Mouse (Mus musculus): ENCODE measurements around the gene Ocln. TPM values are rescaled to one million over a fixed set of nuclear protein-coding genes. Genes with fewer than 3 reads are reported as not detected.
"Not testable (repeated sequence)": the region's sequence is repeated elsewhere in the genome, so short reads cannot be mapped to it uniquely, and the experiment has no call there.

Gene Ocln
- polyA plus RNA-seq, 1 experiment from 2014 or later = 10.9 TPM

DNA sequence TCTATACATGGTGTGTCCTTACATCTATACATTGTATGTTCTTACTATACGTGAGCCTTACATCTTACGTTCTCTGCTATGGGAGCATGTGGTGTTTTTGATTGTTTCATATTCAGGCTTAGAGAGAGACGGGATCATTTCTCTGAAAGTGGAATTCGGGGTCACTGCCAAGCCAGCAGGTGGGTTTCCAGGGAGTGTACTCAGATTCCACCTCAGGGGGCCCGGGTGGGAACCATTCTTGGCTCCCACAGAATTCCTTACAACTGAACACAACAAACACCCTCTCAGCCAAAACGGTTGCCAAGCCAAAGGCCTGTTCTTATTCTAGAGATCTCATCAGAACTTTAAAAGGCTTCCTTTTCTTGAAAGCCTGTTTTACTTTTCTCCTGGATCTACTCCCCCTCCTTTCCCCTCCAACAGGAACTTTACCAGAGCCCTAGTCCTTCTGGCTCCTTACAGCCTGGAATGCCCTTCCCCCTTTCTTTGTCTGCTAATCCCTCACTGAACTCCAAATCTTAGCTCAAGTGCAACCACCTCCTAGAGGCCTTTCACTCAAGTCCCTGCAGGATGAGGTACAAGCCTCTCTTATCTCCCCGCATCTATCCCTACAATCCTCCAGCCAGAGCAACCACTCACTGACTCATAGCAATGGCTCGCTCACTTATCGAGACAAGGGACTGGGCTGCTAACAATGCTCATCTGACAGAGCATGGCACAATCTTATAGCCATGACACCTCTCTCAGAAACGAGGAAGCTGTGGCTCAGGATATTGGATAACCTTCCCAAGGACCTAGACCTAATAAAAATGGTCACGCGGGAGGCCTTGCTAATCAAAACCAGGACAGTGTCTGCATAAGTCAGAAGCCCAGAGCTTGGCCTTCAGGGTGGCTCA, 36.1 kb downstream of the Ocln start:
- H3K27ac ChIP-seq (replicated peaks) = peak overlapping the region; percentile 42; the same call in 1 of the 2 replicates
- 54% methylated on average over 12 of the region's 12 CpGs for WGBS

DNA sequence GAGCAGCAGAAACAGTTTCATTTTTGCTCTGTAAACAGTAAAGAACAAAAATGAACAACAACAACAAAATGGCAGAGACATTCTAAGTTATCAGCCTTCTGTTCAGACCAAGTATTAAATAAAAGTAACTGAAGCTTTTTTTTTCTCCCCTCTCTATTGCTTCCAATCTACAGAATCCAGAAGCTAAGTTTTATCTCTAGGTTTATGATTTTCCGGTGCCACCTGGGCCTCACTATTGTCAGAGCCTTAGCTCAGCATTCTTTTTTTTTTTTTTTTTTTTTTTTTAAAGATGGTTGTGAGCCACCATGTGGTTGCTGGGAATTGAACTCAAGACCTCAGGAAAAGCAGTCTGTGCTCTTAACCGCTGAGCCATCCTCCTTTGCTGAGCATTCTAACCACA, 39.7 kb downstream of the Ocln start:
- no peaks in the 10 kb centered on the region for H3K27me3 ChIP-seq
- WGBS = 84% methylated on average over 2 of the region's 2 CpGs
- H3K4me3 ChIP-seq = no peak overlapping the region
- no peak overlapping the region for H3K27ac ChIP-seq (replicated peaks)
- H3K36me3 ChIP-seq = no peaks in the 10 kb centered on the region
- ATAC-seq (ENCODE audit: low FRiP score, low read depth) = no peak
- H3K4me2 ChIP-seq = no peak overlapping the region
- H3K4me1 ChIP-seq (replicated peaks) = no peaks in the 10 kb centered on the region
- H3K9me3 ChIP-seq = no peaks in the 10 kb centered on the region
- no peak overlapping the region for H3K9ac ChIP-seq

More for the DNA sequence above, 36.1 kb downstream of the Ocln start:
- no peak; the same call in 1 of the 2 replicates for ATAC-seq (ENCODE audit: low FRiP score, low read depth)
- Histone ChIP-seq H3K36me3 (no peaks in the 10 kb centered on the region), H3K4me2 (no peak overlapping the region), H3K4me3 (no peak overlapping the region), H3K27me3 (no peaks in the 10 kb centered on the region), H3K4me1 (replicated peaks) (no peaks in the 10 kb centered on the region), H3K9me3 (no peaks in the 10 kb centered on the region), H3K9ac (no peak overlapping the region)

DNA sequence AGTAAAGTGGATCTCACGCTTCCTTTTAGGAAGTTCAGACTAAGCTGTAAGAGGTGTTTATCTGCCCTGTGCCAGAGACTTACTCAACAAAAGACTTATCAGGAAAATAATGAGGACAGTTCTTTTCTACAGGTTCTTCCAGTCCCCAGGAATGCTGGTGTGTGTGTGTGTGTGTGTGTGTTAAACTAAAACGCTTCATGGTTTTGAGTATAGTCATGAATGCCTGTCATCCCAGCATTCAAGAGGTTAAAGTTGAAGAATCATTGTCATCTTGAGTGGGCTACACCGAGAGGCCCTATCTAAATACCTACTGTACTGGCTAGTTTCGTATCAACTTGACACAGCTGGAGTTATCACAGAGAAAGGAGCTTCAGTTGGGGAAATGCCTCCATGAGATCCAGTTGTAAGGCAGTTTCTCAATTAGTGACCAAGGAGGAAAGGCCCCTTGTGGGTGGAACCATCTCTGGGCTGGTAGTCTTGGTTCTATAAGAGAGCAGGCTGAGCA, 40.6 kb downstream of the Ocln start:
- 83% methylated on average over 4 of the region's 4 CpGs for WGBS
- Histone ChIP-seq H3K9me3 (no peaks in the 10 kb centered on the region), H3K4me1 (replicated peaks) (no peaks in the 10 kb centered on the region), H3K4me3 (no peak overlapping the region), H3K27me3 (no peaks in the 10 kb centered on the region), H3K9ac (no peak overlapping the region), H3K27ac (replicated peaks) (no peak overlapping the region), H3K4me2 (no peak overlapping the region), H3K36me3 (no peaks in the 10 kb centered on the region)
- no peak for ATAC-seq (ENCODE audit: low FRiP score, low read depth)

DNA sequence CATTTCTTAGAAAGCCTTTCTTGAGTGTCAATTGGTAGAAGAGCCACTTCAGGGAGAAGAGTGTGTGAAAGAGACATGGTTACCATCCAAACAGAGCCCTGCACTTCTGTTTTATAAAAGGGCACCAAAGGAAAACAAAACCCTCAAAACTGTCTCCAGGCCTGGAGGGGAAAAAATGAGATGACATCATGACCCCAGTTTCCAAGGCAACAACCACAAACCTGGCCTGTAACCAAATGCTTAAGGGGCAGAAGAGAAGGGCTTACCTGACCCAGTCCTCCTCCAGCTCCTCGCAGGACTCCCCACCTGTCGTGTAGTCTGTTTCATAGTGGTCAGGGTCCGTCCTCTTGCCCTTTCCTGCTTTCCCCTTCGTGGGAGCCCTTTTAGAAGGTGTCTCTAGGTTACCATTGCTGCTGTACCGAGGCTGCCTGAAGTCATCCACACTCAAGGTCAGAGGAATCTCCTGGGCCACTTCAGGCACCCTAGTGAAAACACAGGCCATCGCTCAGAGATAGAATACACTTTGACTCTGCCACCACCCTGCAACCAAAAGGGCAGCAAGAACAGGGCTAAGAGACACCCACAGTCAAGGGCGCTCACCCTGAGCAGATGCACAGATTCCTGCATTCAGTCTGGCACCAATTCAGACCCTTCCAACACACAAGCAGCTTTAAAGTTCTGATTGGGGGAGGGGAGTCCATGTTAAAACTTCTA, 41.2 kb downstream of the Ocln start:
- no peaks in the 10 kb centered on the region for H3K9me3 ChIP-seq
- H3K4me2 ChIP-seq = no peak overlapping the region
- WGBS = 87% methylated on average over 7 of the region's 7 CpGs
- no peak for ATAC-seq (ENCODE audit: low FRiP score, low read depth)
- H3K36me3 ChIP-seq = no peaks in the 10 kb centered on the region
- H3K27me3 ChIP-seq = no peaks in the 10 kb centered on the region
- H3K4me3 ChIP-seq = no peak overlapping the region
- H3K27ac ChIP-seq (replicated peaks) = no peak overlapping the region
- H3K4me1 ChIP-seq (replicated peaks) = no peaks in the 10 kb centered on the region
- no peak overlapping the region for H3K9ac ChIP-seq

DNA sequence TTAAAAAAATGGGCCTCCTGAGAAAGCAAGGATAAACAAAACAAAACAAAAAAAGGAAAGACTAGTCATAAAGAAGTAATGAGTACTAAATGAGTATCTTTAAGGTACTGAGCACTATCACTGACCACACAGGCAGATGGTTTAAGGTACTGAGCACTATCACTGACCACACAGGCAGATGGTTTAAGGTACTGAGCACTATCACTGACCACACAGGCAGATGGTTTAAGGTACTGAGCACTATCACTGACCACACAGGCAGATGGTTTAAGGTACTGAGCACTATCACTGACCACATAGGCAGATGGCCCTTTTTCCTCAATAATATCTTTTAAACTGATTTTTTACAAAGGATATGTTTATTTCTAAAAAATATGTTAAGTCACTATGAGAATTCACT, 52.9 kb downstream of the Ocln start:
- not testable (repeated sequence) for H3K4me3 ChIP-seq; H3K4me2 ChIP-seq; H3K27ac ChIP-seq (replicated peaks); H3K36me3 ChIP-seq; H3K4me1 ChIP-seq (replicated peaks); ATAC-seq (ENCODE audit: low FRiP score, low read depth); H3K9ac ChIP-seq; H3K27me3 ChIP-seq; H3K9me3 ChIP-seq

DNA sequence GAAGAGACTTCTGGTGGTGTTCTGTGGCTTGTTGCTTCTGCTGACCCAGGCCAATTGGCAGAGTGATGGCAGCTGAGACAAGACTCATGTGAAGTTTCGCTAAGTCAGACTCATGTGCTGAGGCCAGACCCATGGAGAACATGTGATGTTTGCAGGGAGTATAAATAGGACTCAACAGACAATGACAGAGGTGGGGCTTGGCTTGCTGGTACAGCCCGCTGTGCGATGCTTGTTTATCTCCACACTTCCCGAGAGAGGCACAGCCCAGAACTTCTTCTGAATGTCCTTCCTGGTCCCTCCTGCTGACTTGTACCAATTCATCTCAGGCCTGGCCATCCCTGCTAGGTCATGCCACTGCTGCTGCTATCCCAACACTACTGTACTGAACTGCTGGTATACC, 57.2 kb downstream of the Ocln start:
- no peak overlapping the region for H3K27ac ChIP-seq (replicated peaks)
- H3K9me3 ChIP-seq = no peaks in the 10 kb centered on the region
- H3K4me1 ChIP-seq (replicated peaks) = peaks cover 15% of the 10 kb centered on the region
- H3K4me2 ChIP-seq = no peak overlapping the region
- no peak overlapping the region for H3K4me3 ChIP-seq
- no peaks in the 10 kb centered on the region for H3K36me3 ChIP-seq
- H3K9ac ChIP-seq = no peak overlapping the region
- WGBS = 95% methylated on average over 4 of the region's 4 CpGs
- no peak for ATAC-seq (ENCODE audit: low FRiP score, low read depth)
- H3K27me3 ChIP-seq = no peaks in the 10 kb centered on the region

DNA sequence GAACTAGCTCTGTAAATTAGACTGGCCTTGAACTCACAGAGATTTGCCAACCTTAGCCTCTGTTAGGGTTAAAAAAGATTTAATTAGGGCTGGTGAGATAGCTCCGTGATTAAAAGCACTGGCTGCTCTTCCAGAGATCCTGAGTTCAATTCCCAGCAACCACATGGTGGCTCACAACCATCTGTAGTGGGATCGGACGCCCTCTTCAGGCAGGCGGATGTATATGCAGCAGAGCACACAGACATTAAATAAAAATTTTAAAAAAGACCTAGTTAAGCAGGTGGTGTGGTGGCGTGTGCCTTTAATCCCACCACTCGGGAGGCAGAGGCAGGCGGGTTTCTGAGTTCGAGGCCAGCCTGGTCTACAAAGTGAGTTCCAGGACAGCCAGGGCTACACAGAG, 58.1 kb downstream of the Ocln start:
- not testable (repeated sequence) for H3K4me3 ChIP-seq; H3K9ac ChIP-seq; H3K36me3 ChIP-seq; ATAC-seq (ENCODE audit: low FRiP score, low read depth); H3K9me3 ChIP-seq; H3K4me2 ChIP-seq; H3K27me3 ChIP-seq; H3K27ac ChIP-seq (replicated peaks)
- H3K4me1 ChIP-seq (replicated peaks) = peaks cover 15% of the 10 kb centered on the region
- WGBS = 61% methylated on average over 8 of the region's 8 CpGs

DNA sequence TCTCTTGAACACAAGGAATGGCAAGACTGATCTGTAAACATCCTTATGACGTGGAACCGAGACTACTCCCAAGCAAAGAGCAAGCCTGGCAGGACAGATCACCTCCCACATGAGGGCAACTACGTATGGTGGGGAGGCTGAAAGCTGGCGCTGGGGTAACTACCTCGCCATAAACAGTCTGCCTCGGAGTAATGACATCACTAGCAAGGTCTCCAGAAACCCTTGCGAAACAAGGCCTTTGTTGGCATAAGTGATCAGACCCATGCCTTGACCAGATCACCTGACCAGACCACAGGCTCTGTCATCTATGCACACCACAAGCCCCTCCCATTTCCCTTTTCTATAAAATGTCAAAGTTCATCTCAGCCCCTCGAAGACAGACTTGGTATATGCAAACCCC, 59.2 kb downstream of the Ocln start:
- 88% methylated on average over 8 of the region's 8 CpGs for WGBS
- H3K27ac ChIP-seq (replicated peaks) = no peak overlapping the region
- no peak overlapping the region for H3K4me3 ChIP-seq
- no peaks in the 10 kb centered on the region for H3K27me3 ChIP-seq
- H3K4me2 ChIP-seq = no peak overlapping the region
- H3K9me3 ChIP-seq = no peaks in the 10 kb centered on the region
- no peak overlapping the region for H3K9ac ChIP-seq
- peaks cover 15% of the 10 kb centered on the region for H3K4me1 ChIP-seq (replicated peaks)
- peaks cover 9% of the 10 kb centered on the region for H3K36me3 ChIP-seq
- no peak for ATAC-seq (ENCODE audit: low FRiP score, low read depth)

DNA sequence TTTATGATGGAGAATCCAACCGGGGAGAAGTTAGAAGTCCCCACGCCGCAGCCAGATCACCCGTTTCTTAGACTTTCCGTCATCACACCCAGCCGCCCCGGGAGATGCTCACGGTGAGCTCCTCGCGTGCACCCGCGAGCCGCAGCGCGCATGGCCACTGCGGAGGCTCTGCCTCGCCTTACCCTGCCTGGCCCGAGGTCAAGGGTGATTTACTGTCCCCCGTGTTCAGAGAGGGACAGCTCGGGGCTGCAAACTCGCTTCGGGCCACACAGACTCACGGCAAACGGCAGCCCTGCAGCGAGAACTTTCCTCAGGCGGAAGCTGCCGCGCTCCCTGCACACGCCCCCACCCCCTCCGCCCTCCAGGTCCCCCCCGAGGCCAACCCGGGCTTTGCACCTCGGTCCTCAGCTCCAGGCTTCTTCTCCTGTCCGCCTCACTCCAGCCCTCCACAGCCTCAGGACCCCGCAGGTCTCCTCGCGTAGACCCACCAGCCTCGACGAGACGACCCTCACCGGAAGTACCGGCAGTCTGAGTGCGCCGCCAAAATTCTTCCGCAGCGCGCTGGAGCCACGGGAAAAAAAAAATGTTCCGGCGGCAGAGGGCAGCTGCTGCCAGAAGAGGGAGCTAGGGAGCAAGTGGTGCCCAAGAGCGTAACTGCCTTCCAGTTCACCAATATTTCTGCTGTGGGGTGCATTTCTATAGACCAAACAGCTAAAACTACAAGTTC, 60.3 kb downstream of the Ocln start, which contains the start of gene Gtf2h2:
Gtf2h2 (minus strand) TSS at position 519 of the 727 bp plus-strand sequence.
- Histone ChIP-seq H3K4me3 (peak within 1 kb of the TSS; percentile 96), H3K9ac (peak within 1 kb of the TSS; percentile 81), H3K4me1 (replicated peaks) (peaks cover 15% of the 10 kb centered on the region), H3K27ac (replicated peaks) (peak within 1 kb of the TSS; percentile 88), H3K27me3 (no peaks in the 10 kb centered on the region), H3K36me3 (peaks cover 20% of the 10 kb centered on the region), H3K9me3 (no peaks in the 10 kb centered on the region), H3K4me2 (peak within 1 kb of the TSS; percentile 79)
- WGBS = under 1% methylated on average over 51 of the region's 51 CpGs
- ATAC-seq (ENCODE audit: low FRiP score, low read depth) = peak; percentile 93

DNA sequence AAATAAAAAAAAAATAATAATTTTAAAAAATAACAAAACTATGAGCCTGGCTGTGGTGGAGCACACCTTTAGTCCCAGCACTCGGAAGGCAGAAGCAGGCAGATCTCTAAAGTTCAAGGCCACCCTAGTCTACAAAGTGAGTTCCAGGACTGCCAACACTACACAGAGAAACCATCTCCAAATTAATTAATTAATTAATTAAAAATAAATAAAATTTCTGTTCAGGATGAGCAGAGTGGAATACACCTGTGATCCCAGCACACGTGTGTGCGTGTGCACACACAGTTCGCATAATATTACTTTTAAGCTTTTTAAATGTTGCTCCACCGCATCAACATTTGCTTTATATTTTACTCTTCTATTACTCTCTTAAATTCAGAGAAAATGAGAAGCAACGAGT, 60.9 kb downstream of the Ocln start:
- Histone ChIP-seq H3K36me3 (peaks cover 26% of the 10 kb centered on the region), H3K4me2 (peak overlapping the region; percentile 79), H3K4me1 (replicated peaks) (peaks cover 15% of the 10 kb centered on the region), H3K9ac (peak overlapping the region; percentile 81), H3K4me3 (peak overlapping the region; percentile 96), H3K27me3 (no peaks in the 10 kb centered on the region), H3K27ac (replicated peaks) (0 out of 2 replicates have a peak overlapping the region, but pooled peaks have one; percentile 88), H3K9me3 (no peaks in the 10 kb centered on the region)
- 17% methylated on average over 6 of the region's 6 CpGs for WGBS
- no peak for ATAC-seq (ENCODE audit: low FRiP score, low read depth)

DNA sequence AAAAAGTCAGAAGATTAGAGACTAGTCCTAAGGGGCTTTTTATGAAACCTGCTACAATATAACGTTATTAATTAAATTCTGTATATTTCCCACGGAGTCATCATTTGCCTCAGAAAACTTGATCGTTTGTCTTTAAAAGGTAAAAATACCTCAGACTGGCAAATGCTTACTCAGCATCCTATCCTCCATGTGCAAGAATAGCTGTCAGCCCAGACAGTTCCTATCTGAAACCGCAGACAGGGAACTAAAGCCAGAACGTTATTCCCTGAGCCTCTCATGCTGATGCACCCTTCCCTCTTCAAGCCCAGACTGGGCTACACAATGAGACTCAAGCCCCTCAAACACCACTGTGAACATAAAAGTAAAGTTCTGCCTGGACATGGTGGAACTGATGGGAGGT, 62.1 kb downstream of the Ocln start:
- Histone ChIP-seq H3K27me3 (no peaks in the 10 kb centered on the region), H3K27ac (replicated peaks) (no peak overlapping the region), H3K36me3 (peaks cover 31% of the 10 kb centered on the region), H3K4me1 (replicated peaks) (peaks cover 15% of the 10 kb centered on the region), H3K9me3 (no peaks in the 10 kb centered on the region), H3K4me2 (no peak overlapping the region), H3K4me3 (no peak overlapping the region), H3K9ac (no peak overlapping the region)
- no peak for ATAC-seq (ENCODE audit: low FRiP score, low read depth)
- 90% methylated on average over 5 of the region's 5 CpGs for WGBS

DNA sequence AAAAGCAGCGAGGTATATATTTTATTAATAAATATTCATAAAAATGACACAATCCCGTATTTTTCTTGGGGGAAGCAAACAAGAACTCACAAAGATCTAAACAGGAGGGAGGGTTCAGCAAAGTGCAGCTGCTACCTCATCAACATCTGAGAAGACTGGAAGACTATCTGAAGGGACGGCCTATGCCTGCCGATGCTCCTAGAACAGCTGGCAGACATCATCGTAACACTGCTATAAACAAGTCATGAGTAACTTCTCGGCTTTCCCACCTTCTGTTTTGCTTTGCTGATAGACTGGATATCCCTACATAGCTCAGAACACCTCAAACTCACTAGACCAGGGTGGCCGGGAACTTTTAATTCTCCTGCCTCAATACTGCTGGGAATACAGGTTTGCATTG, 68.9 kb downstream of the Ocln start:
- Histone ChIP-seq H3K27ac (replicated peaks) (no peak overlapping the region), H3K4me3 (no peak overlapping the region), H3K36me3 (peaks cover 61% of the 10 kb centered on the region), H3K4me2 (no peak overlapping the region), H3K4me1 (replicated peaks) (no peaks in the 10 kb centered on the region), H3K27me3 (no peaks in the 10 kb centered on the region), H3K9ac (no peak overlapping the region), H3K9me3 (no peaks in the 10 kb centered on the region)
- ATAC-seq (ENCODE audit: low FRiP score, low read depth) = no peak
- WGBS = 95% methylated on average over 7 of the region's 7 CpGs
